Mouse (Mus musculus): ENCODE measurements at regions not wholly inside any gene's neighbourhood (a gene's known extent, or its start where the extent isn't known, plus 50 kb on each side); places are given as distances from the start of the nearest gene placed in this dataset.

GRCm38 (mm10) chr3:115641411-115641810 lies 73.5 kb downstream of the S1pr1 start:
- TF ChIP-seq GATA1 (IDR thresholded peaks at IDR 0.05; ENCODE audit: low read length) = peak; percentile 88
- peak; percentile 85 for TF ChIP-seq TAL1 (IDR thresholded peaks at IDR 0.05; ENCODE audit: low read length)

Data from erythroblast, embryonic 14.5 days (primary cell).